Mouse (Mus musculus) thymus, postnatal 25 days (tissue): ENCODE results near the gene Gm17949.

ENCODE experiments used
- DNase-seq: peaks from one replicate; pipeline ENCODE4 v3.0.0; 2022

Gene Gm17949

GRCm38 (mm10) chr17:57011236-57012141, at the start of gene Gm17949, which contains the start of gene Gtf2f1:
Gene Gm17949 (plus strand): TSS chr17:57011469.
Gene Gtf2f1 (minus strand): TSS chr17:57011288.
- DNase-seq: peak; percentile 90

GRCm38 (mm10) chr17:56961880-56962279, 49.4 kb upstream of the Gm17949 start:
- DNase-seq: no peak

DNA sequence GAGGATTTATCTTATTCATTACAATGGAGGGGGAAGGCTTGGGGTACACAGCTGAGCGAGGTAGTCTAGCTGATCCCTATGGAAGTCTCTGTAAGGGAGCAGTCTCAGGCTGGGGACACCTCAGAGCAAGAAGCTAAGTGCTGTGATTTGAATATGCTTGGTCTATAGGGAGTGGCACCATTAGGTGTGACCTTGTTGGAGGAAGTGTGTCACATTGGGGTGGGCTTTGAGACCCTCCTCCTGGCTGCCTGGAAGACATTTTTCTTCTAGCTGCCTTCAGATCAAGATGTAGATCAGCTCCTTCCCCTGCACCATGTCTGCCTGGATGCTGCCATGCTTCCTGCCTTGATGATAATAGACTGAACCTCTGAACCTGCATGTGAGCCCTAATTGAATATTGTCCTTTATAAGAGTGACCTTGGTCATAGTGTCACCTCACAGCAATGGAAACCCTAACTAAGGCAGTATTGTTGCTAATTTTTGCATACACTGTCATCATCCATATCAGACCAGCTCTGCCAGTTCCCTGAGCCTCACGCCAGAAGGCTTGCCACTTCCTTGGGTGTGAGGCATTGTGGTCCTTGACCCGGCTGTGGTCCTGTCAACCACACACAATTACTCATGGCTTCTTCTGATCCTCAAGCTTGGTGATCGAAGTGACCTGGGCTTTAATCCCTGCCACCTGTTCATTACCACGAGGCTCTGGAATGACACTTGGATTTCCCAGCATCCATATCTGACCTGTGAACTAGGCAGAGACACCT, 48.4 kb upstream of the Gm17949 start:
- no peak for DNase-seq

- no peak for DNase-seq
Observed at GRCm38 (mm10) chr17:56963646-56964045, 47.6 kb upstream of the Gm17949 start.

- no peak for DNase-seq
Observed at GRCm38 (mm10) chr17:56969321-56969720, 41.9 kb upstream of the Gm17949 start.

GRCm38 (mm10) chr17:56970081-56970480, 41.2 kb upstream of the Gm17949 start:
- no peak for DNase-seq

- DNase-seq: no peak
Observed at GRCm38 (mm10) chr17:56973956-56974707, 37.1 kb upstream of the Gm17949 start.

DNA sequence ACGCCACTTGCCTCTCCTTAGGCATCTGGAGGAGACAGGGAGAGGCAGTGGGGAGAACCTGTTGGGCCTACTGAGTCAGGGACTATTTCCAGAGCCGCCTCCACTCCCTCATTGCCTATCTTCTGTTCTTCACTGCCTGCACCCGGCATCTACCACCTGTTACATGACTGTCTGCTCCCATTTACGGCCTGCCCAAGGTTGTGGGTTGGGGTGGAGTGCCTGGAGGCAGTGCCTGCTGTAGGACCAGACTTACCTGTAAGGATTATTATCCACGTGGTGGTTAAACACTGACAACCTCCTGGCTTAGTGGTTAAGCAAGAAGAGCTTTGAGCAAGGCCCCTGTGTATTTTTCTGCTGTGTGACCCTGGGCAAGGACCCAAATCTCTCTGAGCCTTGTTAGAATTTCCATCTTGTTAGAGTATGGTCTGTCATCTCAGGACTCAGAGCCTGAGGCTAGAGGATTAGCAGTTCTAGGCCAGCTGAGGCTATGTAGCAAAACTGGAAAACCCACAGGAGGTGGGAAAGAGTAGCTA, 36.5 kb upstream of the Gm17949 start:
- no peak for DNase-seq

- DNase-seq: no peak
Observed at GRCm38 (mm10) chr17:56975391-56975790, 35.9 kb upstream of the Gm17949 start.

DNA sequence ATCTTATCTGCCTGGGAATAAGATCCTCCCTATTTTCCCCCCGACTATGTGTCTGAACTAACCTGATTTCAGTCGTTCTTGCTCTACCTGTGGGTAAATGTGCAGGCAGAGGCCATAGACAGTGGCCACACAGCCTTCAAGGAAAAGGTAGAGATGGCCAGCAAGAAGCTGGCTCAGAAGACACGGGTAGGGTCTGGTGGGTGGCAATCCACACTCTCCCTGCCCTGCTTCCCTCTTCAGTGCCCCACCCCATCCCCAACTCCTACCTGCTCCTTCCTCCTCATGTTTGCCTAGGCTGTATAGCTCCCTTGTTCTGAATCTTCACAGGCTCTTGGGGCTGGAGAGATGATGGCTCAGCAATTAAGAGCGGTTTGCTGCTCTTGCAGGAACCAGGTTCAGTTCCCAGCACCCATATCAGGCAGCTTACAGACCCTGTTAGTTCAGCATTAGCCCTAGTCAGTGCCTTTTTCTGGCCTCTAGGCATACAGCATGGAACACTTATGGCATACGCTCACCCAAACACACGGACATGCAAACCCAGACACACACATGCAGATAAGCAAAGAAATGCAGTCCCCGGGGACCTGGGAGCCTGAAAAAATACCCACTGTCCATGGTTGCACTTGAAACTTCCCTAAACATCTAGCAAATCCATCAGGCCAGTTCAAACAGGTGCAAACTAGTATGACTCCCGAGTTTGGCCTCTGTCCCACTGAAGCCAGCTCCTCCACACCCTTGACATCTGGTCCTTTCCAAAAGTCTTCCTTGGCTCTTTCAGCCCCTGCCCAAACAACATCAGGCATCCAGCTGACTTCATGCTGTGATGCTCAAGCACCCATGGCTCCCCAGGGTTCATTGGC, 34.5 kb upstream of the Gm17949 start:
- DNase-seq: no peak

DNA sequence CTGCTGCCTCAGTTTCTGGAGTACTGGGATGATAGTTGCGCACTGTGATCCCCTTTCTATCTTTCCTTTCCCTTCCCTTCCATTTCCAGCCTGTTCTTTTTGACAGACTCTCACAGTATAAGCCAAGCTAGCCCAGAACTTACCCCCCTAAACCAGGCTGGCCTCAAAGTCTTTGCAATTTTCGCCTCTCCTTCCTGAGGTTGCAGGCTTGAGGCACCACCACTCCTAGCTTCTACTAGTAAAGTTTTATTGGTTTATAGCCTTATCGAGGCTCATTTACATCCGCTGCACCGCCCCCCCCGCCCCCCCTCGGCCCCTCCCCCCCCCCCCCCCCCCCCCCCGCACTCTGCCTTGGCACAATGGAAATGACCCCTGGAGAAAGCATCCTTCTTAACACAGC, 31.7 kb upstream of the Gm17949 start:
- DNase-seq: no peak

DNA sequence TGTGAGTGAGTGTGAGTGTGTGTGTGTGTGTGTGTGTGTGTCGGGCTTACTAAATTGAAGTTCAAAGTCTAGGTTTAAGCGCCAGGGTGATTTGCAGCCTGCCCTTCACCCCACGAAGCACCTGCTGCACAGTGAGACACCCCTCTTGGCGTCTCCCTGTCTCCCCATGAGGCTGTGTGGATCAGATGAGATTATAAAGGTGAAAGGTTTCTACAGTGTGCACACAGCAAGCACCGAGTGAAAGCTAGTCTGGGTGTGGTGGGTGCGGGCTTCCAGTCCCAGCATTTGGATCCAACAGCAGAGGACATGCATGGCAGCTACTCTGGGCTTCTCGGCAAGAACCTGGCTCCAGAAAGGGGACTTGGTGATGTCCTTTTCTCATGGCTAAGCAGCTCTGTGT, 30.2 kb upstream of the Gm17949 start:
- no peak for DNase-seq

DNA sequence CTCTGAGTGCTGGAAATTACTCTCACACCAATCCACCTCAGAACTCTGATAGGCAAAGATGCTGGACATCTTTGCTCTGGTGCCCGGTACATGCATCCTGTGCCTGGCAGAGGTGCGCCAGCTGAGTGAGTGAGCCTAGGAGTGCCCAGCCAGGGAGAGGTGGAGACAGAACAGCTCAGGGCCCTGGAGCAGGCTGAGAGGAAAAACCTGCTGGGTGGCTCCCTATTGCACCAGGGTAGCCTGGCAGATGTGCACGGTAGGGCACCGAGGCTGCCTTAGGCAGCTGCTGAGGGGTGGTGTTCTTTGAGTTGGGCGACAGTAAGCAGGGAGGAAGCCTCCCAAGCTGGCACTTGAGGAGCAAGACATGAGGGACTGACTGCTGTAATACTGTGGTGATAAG, 29.3 kb upstream of the Gm17949 start, which contains the start of gene Acer1:
Gene Acer1, minus strand, starts transcription at position 114 of the 400 bp plus-strand sequence.
- DNase-seq: no peak

- DNase-seq: no peak
Observed at GRCm38 (mm10) chr17:56984886-56985285, 26.4 kb upstream of the Gm17949 start.

- no peak for DNase-seq
Observed at GRCm38 (mm10) chr17:56985656-56986055, 25.6 kb upstream of the Gm17949 start.

GRCm38 (mm10) chr17:56986105-56986805, 25.0 kb upstream of the Gm17949 start:
- no peak for DNase-seq

GRCm38 (mm10) chr17:56988441-56988840, 22.8 kb upstream of the Gm17949 start:
- no peak for DNase-seq

- no peak for DNase-seq
Observed at GRCm38 (mm10) chr17:56988921-56989430, 22.3 kb upstream of the Gm17949 start.

DNA sequence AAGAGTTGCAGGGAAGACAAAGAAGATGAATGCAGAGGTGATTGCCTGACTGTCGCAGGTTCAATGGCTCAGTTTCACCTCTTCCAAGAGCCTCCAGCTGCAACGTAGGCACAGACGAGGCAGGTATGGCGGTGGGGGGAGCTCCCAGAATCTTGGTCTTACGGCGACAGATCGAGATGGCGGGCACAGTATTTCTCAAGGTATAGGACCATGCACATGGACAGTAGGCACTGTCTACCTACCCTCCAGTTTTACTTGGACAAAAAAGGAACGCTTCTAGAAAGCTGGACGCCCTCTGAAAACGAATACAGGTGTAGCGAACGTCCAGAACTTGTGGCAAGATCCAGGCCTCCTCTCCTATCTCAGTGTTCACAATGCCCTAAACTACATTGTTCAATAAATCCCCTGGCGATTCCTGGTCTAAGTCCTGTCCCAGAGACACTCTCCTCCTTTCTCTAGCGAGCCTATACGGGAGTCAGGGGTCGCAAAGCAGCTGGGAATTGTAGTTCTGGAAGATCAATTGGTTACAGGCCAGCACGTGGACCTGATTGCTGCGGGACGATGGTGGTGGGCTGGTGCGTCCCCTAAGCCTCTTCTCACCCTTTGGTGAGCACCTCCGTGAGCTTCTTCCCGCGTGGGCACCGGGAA, 21.7 kb upstream of the Gm17949 start:
- DNase-seq: no peak

DNA sequence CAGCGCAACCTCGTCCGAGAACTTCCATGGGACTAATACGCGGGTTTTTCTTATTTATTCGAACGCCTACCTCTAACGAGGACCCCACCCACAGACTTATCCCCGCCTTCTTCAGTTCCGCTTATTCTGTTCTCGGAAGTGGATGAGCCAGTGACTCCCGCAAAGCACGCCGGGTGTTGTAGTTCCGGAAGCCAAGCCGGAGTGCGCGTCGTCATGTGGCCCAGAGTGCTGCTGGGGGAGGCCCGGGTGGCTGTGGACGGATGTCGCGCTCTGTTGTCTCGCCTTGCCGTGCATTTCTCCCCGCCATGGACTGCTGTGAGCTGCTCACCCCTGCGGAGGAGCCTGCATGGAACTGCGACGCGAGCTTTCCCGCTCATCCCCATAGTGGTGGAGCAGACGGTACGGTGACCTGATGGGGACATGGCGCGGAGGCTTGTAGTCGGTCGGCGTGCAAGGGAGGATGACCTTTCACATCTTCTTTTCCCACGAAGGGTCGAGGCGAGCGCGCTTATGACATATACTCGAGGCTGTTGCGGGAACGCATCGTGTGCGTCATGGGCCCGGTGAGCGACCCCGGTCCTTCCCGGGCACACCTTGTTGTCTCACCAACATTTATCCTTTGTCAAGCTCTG, 21.0 kb upstream of the Gm17949 start, which contains the start of gene Clpp:
Gene Clpp, plus strand, starts transcription at position 191 of the 632 bp plus-strand sequence.
- DNase-seq: peak; percentile 96
